26 mouse cellular contexts compared by ENCODE assay signal in genomic region chr9:86717119-86717518, GRCm38 (mm10). TPM values are rescaled to one million over a fixed set of nuclear protein-coding genes. Genes with fewer than 3 reads are reported as not detected.
A peak's percentile ranks its signal among the peaks of the same experiment; 100 is the strongest.
DNase-seq lines count a peak whose midpoint lies in the region; TF ChIP-seq lines count a peak whose summit lies in the region.
"Had no signal": no experiment of that assay in that cellular context is flagged by ENCODE, and none has a peak within 500 bp of the region (broad histone marks: within the 10 kb centered on the region; RNA-seq: fewer than 3 reads in every experiment).

No protein-coding gene starts in this region.

- H3K4me3 ChIP-seq in left cerebral cortex, adult 2 months, result no peak overlapping the region
- H3K4me3 ChIP-seq: embryonic facial prominence, embryonic 10.5 days; embryonic facial prominence, embryonic 13.5 days; forebrain, embryonic 10.5 days; forebrain, embryonic 13.5 days; heart, adult 2 months; heart, embryonic 10.5 days; heart, embryonic 13.5 days; hindbrain, embryonic 12.5 days; hindbrain, embryonic 15.5 days had no signal

- intact Hi-C loops in left cerebral cortex, adult 2 months (cut with DNase I), result no loop called here
- intact Hi-C loops in left cerebral cortex, postnatal 14 days (cut with DNase I), result no loop called here

- 0 out of 2 replicates have a peak overlapping the region, but pooled peaks have one; percentile 19 for H3K27ac ChIP-seq in left cerebral cortex, adult 2 months
- H3K27ac ChIP-seq: embryonic facial prominence, embryonic 10.5 days; embryonic facial prominence, embryonic 13.5 days; forebrain, embryonic 10.5 days; forebrain, embryonic 13.5 days; heart, adult 2 months; heart, embryonic 10.5 days; heart, embryonic 13.5 days; hindbrain, embryonic 12.5 days; hindbrain, embryonic 15.5 days had no signal

- DNase-seq in left cerebral cortex, adult 2 months (ENCODE audit: extremely low spot score in 1 of 2, low spot score in 2 of 2), result no peak
- DNase-seq in left cerebral cortex, postnatal 14 days (ENCODE audit: low spot score in 2 of 2), result no peak
- DNase-seq in adrenal gland, postnatal 10 days, result peak; percentile 47
- DNase-seq in adrenal gland, postnatal 36 days, result peak; percentile 56 to 61
- peak; percentile 76 for DNase-seq in testis, postnatal 14 days (ENCODE audit: low spot score)
- no peak for DNase-seq in cerebellum, adult 9-10 months
- no peak for DNase-seq in lung, postnatal 25 days (ENCODE audit: low spot score)
- DNase-seq: cerebellum, adult 18-20 months; cerebellum, adult 9-11 months; cerebellum, postnatal 25 days; embryo, embryonic 11 days; gastrocnemius, postnatal 10 days; gastrocnemius, postnatal 36 days; heart, adult 2 months; heart, postnatal 14 days had no signal

- no peak for TF ChIP-seq CTCF in left cerebral cortex, adult 2 months (IDR thresholded peaks at IDR 0.05)

RNA-seq across cellular contexts. Expression of gene Me1, which starts 21.4 kb away (rescaled TPM):
- total RNA-seq in left cerebral cortex, adult 2 months (2021), result 10 to 100 TPM; 47.7 to 51.6 TPM
- 10 to 100 TPM; 54.6 to 58.3 TPM for total RNA-seq in left cerebral cortex, postnatal 14 days (2021)
- total RNA-seq in adrenal gland, postnatal 10 days (2021), result 100 to 1,000 TPM; 231 to 293 TPM
- 1,000 to 10,000 TPM; 1,431 to 2,044 TPM for total RNA-seq in adrenal gland, postnatal 36 days (2021)
- total RNA-seq: granulocyte monocyte progenitor cell, adult 5-6 weeks had no signal

RNA-seq across cellular contexts. Expression of gene Prss35, which starts 26.3 kb away (rescaled TPM):
- 1 to 10 TPM; 2.0 to 2.5 TPM for total RNA-seq in left cerebral cortex, adult 2 months (2021)
- total RNA-seq in left cerebral cortex, postnatal 14 days (2021), result 1 to 10 TPM; 6.4 to 6.5 TPM
- 100 to 1,000 TPM in 1 of 2 experiments, 10 to 100 TPM in 1; 80.4 to 108 TPM for total RNA-seq in adrenal gland, postnatal 10 days (2021)
- total RNA-seq in adrenal gland, postnatal 36 days (2021), result 100 to 1,000 TPM; 153 to 823 TPM
- total RNA-seq: granulocyte monocyte progenitor cell, adult 5-6 weeks; hematopoietic stem cell, adult 5-6 weeks; MEL had no signal

Comparison
In these comparisons a context has a peak if more than half of its experiments do, and no peak if none do; other contexts are left out.
1. RNA of gene Me1, which starts 21.4 kb away (total RNA-seq): 1,431 to 2,044 TPM in adrenal gland, postnatal 36 days; 231 to 293 TPM in adrenal gland, postnatal 10 days, 54.6 to 58.3 TPM in left cerebral cortex, postnatal 14 days and 47.7 to 51.6 TPM in left cerebral cortex, adult 2 months; every median in the first group is over 4 times any median in the second.
2. DNase-seq: peak in adrenal gland, postnatal 10 days (single experiment), adrenal gland, postnatal 36 days (2 of 2) and testis, postnatal 14 days (single experiment); none in left cerebral cortex, adult 2 months (0 of 2), left cerebral cortex, postnatal 14 days (0 of 2), cerebellum, adult 9-10 months (single experiment) and lung, postnatal 25 days (single experiment).
3. RNA of gene Prss35, which starts 26.3 kb away (total RNA-seq): 153 to 823 TPM in adrenal gland, postnatal 36 days and 80.4 to 108 TPM in adrenal gland, postnatal 10 days; 6.4 to 6.5 TPM in left cerebral cortex, postnatal 14 days and 2.0 to 2.5 TPM in left cerebral cortex, adult 2 months; every median in the first group is over 10 times any median in the second.